Mouse (Mus musculus) heart, embryonic 12.5 days (tissue): ENCODE measurements around the gene Arl5c. TPM values are rescaled to one million over a fixed set of nuclear protein-coding genes. Genes with fewer than 3 reads are reported as not detected.

Experiments
- ATAC-seq: fragments of 200-750 bp; cut with Nextera tagmentation; 2 replicates; pipeline ENCODE4 v1.8.0; 2017; ENCODE audit warnings: moderate TSS enrichment, moderate library complexity; ENCODE audit not compliant: insufficient number of reproducible peaks, low FRiP score
- H3K27ac ChIP-seq: fragments of 300-500 bp; sonication (generic); 2 replicates; pipeline ENCODE4 v1.5.1; 2016; ENCODE audit warnings: mild to moderate bottlenecking, moderate library complexity; ENCODE audit not compliant: poor library complexity, severe bottlenecking
- H3K27me3 ChIP-seq: fragments of 300-500 bp; sonication (generic); replicated peaks from 2 replicates; pipeline ENCODE4 v1.6.1; 2016; ENCODE audit warnings: mild to moderate bottlenecking, moderate library complexity
- H3K36me3 ChIP-seq: fragments of 300-500 bp; sonication (generic); 2 replicates; pipeline ENCODE4 v1.6.1; 2016; ENCODE audit warnings: mild to moderate bottlenecking, moderate library complexity
- H3K4me1 ChIP-seq: fragments of 300-500 bp; sonication (generic); replicated peaks from 2 replicates; pipeline ENCODE4 v1.6.1; 2016; ENCODE audit warnings: mild to moderate bottlenecking
- H3K4me2 ChIP-seq: fragments of 300-500 bp; sonication (generic); 2 replicates; pipeline ENCODE4 v1.6.1; 2016; ENCODE audit warnings: mild to moderate bottlenecking, moderate library complexity
- H3K4me3 ChIP-seq: fragments of 300-500 bp; sonication (generic); 2 replicates; pipeline ENCODE4 v1.5.1; 2016; ENCODE audit warnings: mild to moderate bottlenecking
- H3K9ac ChIP-seq: fragments of 300-500 bp; sonication (generic); 2 replicates; pipeline ENCODE4 v1.6.1; 2016; ENCODE audit warnings: mild to moderate bottlenecking, moderate library complexity
- H3K9me3 ChIP-seq: fragments of 300-500 bp; sonication (generic); replicated peaks from 2 replicates; pipeline ENCODE4 v1.6.1; 2016; ENCODE audit warnings: mild to moderate bottlenecking, moderate library complexity
- WGBS: fragments of 180-500 bp; shearing (Covaris S2); methylation state at CpG from one replicate; pipeline ENCODE4 v1.1.7; 2016; 5-methylcytosine and 5-hydroxymethylcytosine counted together
- polyA plus RNA-seq: library from polyadenylated mRNA; unstranded; fragments of >200 nt; fragmentation: Nextera tagmentation; extraction: Ambion mirVana; gene quantifications from 2 replicates; pipeline ENCODE4 v1.2.1, GENCODE M21; 2016

Gene Arl5c
- 3.4 and 3.9 TPM in 2 replicates for polyA plus RNA-seq

DNA sequence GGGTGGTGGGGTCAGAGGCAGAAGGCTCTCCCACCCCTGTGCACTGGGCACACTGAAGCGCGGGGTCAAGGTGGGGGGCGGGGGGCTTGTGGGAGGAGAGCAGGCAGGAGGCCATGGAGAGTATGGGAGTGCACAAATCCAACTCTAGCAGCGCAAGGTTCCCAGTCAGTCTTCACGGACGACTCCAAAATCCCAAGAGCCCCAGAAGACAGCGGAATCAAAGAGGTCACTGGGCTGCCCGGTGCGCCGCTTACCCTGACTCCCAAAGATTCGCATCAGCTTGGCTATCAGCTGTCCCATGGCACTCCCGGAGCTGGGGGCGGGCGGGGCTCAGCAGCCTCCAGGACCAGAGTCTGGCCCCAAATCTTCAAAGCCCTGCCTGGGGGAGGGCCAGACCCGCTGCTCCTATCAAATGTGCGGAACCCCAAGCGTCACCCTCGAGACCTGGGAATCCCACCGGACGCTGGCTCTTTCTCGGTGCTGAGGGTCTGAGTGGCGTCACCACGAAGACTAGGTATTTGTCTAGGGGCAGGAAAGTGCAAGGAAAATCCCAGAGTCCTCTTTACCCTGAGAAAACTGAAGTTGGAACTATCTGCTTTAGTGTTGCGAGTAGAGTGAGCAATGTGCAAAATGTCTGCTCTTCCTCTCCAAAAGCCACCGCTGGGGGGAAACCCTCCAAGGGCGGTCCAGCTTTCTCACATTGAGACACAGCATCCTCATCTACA lies at the start of gene Arl5c:
TSS of gene Arl5c (minus strand) at position 618 of the 725 bp plus-strand sequence.
- Histone ChIP-seq H3K36me3 (no peaks in the 10 kb centered on the region), H3K4me3 (peak within 1 kb of the TSS; percentile 48), H3K9me3 (no peaks in the 10 kb centered on the region), H3K27ac (no peak within 1 kb of the TSS), H3K4me2 (peak within 1 kb of the TSS; percentile 94), H3K4me1 (peaks cover 12% of the 10 kb centered on the region), H3K27me3 (peaks cover 56% of the 10 kb centered on the region), H3K9ac (peak within 1 kb of the TSS; percentile 66)
- ATAC-seq: 0 out of 2 replicates have a peak, but pooled peaks have one; percentile 33
- WGBS: under 1% methylated on average over 26 of the region's 26 CpGs

GRCm38 (mm10) chr11:98045596-98045995 lies 49.6 kb upstream of the Arl5c start:
- Histone ChIP-seq H3K27me3 (peaks cover 39% of the 10 kb centered on the region), H3K9me3 (no peaks in the 10 kb centered on the region), H3K4me2 (no peak overlapping the region), H3K4me1 (peaks cover 23% of the 10 kb centered on the region), H3K4me3 (no peak overlapping the region), H3K36me3 (no peaks in the 10 kb centered on the region), H3K27ac (no peak overlapping the region), H3K9ac (no peak overlapping the region)
- ATAC-seq: no peak
- 61% methylated on average over 4 of the region's 4 CpGs for WGBS

GRCm38 (mm10) chr11:98044074-98044473 lies 48.1 kb upstream of the Arl5c start:
- ATAC-seq: no peak
- H3K9me3 ChIP-seq: no peaks in the 10 kb centered on the region
- H3K27me3 ChIP-seq: peaks cover 24% of the 10 kb centered on the region
- WGBS: 65% methylated on average over 5 of the region's 5 CpGs
- no peak overlapping the region for H3K4me2 ChIP-seq
- peaks cover 21% of the 10 kb centered on the region for H3K4me1 ChIP-seq
- no peak overlapping the region for H3K4me3 ChIP-seq
- 0 out of 2 replicates have a peak overlapping the region, but pooled peaks have one; percentile 6 for H3K9ac ChIP-seq
- H3K36me3 ChIP-seq: no peaks in the 10 kb centered on the region
- H3K27ac ChIP-seq: no peak overlapping the region

GRCm38 (mm10) chr11:98042741-98043140 lies 46.8 kb upstream of the Arl5c start:
- ATAC-seq: no peak
- H3K27me3 ChIP-seq: peaks cover 13% of the 10 kb centered on the region

DNA sequence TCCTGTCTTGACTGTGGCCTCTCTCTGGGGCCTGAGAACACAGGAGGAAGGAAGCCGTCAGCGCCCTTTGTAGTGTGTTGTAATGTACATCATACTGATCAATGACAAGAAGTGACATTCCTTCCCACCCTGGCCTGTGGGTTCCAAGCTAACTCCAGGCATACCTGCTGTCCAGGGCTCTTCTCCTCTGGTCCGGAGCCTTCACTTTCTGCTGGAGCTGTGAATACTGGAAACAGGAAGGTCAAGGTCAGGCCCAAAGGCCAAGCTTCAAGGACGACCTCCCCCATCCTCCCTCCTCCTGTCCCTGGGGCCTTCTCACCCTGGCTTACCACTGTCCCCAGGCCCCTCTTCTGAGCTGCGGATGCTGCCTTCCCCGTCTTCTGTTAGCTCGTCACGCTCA lies 45.0 kb upstream of the Arl5c start:
- Histone ChIP-seq H3K4me1 (peaks cover 25% of the 10 kb centered on the region), H3K36me3 (no peaks in the 10 kb centered on the region), H3K9me3 (no peaks in the 10 kb centered on the region), H3K4me2 (no peak overlapping the region), H3K9ac (no peak overlapping the region), H3K27ac (no peak overlapping the region), H3K27me3 (peaks cover 27% of the 10 kb centered on the region), H3K4me3 (no peak overlapping the region)
- 65% methylated on average over 8 of the region's 8 CpGs for WGBS
- no peak for ATAC-seq

More at GRCm38 (mm10) chr11:98042741-98043140, 46.8 kb upstream of the Arl5c start:
- H3K9ac ChIP-seq: no peak overlapping the region
- 66% methylated on average over 6 of the region's 6 CpGs for WGBS
- H3K4me1 ChIP-seq: peaks cover 23% of the 10 kb centered on the region
- no peak overlapping the region for H3K27ac ChIP-seq
- H3K4me2 ChIP-seq: no peak overlapping the region
- no peak overlapping the region for H3K4me3 ChIP-seq
- no peaks in the 10 kb centered on the region for H3K36me3 ChIP-seq
- no peaks in the 10 kb centered on the region for H3K9me3 ChIP-seq

- Histone ChIP-seq H3K4me2 (no peak overlapping the region), H3K36me3 (no peaks in the 10 kb centered on the region), H3K9me3 (no peaks in the 10 kb centered on the region), H3K4me3 (no peak overlapping the region), H3K27ac (no peak overlapping the region), H3K9ac (no peak overlapping the region), H3K27me3 (peaks cover 26% of the 10 kb centered on the region), H3K4me1 (peaks cover 26% of the 10 kb centered on the region)
- no peak for ATAC-seq
- 55% methylated on average over 14 of the region's 14 CpGs for WGBS
Measured at GRCm38 (mm10) chr11:98037871-98038270, 41.9 kb upstream of the Arl5c start.

GRCm38 (mm10) chr11:98035977-98036377 lies 40.0 kb upstream of the Arl5c start:
- ATAC-seq: peak; percentile 63

GRCm38 (mm10) chr11:98034840-98035239 lies 38.9 kb upstream of the Arl5c start:
- WGBS: 37% methylated on average over 4 of the region's 4 CpGs
- peaks cover 16% of the 10 kb centered on the region for H3K36me3 ChIP-seq

More at GRCm38 (mm10) chr11:98035977-98036377, 40.0 kb upstream of the Arl5c start:
- Histone ChIP-seq H3K27ac (no peak overlapping the region), H3K4me2 (peak overlapping the region; percentile 86), H3K4me3 (peak overlapping the region; percentile 41), H3K27me3 (peaks cover 26% of the 10 kb centered on the region), H3K9me3 (no peaks in the 10 kb centered on the region), H3K36me3 (peaks cover 4% of the 10 kb centered on the region), H3K9ac (peak overlapping the region; percentile 60), H3K4me1 (peaks cover 30% of the 10 kb centered on the region)
- WGBS: 0% methylated on average over 20 of the region's 27 CpGs

DNA sequence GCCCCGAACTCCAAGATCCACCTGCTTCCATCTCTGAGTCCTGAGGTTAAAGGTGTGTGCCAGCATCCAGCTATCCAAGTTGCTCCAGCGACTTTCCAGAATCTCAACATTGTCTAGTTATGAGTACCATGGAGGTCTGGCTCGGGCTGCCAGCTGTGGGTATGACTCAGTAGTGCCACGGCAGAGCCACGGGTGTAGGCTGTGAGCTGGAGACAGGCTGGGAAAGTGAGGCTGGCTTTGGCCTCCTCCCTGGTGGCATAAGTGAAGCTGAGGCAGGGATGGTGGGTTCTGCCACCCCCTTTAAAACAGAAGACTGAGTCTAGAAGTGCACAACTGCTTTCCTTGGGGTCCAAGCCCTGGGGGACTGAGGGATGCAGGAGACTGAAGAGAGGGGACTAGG lies 38.1 kb upstream of the Arl5c start:
- peaks cover 26% of the 10 kb centered on the region for H3K27me3 ChIP-seq
- H3K4me1 ChIP-seq: peaks cover 27% of the 10 kb centered on the region
- WGBS: 85% methylated on average over 5 of the region's 5 CpGs
- H3K36me3 ChIP-seq: peaks cover 24% of the 10 kb centered on the region
- no peaks in the 10 kb centered on the region for H3K9me3 ChIP-seq
- ATAC-seq: no peak
- no peak overlapping the region for H3K27ac ChIP-seq
- no peak overlapping the region for H3K4me3 ChIP-seq
- no peak overlapping the region for H3K4me2 ChIP-seq
- no peak overlapping the region for H3K9ac ChIP-seq

More at GRCm38 (mm10) chr11:98034840-98035239, 38.9 kb upstream of the Arl5c start:
- H3K9ac ChIP-seq: no peak overlapping the region
- ATAC-seq: no peak
- H3K4me3 ChIP-seq: no peak overlapping the region
- no peak overlapping the region for H3K4me2 ChIP-seq
- H3K27me3 ChIP-seq: peaks cover 26% of the 10 kb centered on the region
- H3K9me3 ChIP-seq: no peaks in the 10 kb centered on the region
- peaks cover 27% of the 10 kb centered on the region for H3K4me1 ChIP-seq
- H3K27ac ChIP-seq: no peak overlapping the region

DNA sequence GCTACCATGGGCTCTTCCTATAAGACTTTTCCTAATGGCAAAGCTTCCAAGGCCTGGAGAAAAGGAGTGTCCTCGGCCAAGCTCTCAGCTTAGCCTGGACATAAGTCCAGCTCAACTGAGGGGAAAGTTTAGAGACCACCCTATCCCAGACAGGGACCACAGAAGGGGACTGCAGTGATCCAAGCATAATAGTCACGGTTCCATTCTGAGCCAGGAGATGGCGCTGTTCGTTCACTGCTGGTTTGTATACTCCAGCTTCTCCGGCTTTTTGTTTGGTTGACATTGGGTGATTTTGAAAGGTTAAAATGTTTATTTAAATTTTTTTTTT lies 35.4 kb upstream of the Arl5c start:
- 3% methylated on average over 5 of the region's 5 CpGs for WGBS

DNA sequence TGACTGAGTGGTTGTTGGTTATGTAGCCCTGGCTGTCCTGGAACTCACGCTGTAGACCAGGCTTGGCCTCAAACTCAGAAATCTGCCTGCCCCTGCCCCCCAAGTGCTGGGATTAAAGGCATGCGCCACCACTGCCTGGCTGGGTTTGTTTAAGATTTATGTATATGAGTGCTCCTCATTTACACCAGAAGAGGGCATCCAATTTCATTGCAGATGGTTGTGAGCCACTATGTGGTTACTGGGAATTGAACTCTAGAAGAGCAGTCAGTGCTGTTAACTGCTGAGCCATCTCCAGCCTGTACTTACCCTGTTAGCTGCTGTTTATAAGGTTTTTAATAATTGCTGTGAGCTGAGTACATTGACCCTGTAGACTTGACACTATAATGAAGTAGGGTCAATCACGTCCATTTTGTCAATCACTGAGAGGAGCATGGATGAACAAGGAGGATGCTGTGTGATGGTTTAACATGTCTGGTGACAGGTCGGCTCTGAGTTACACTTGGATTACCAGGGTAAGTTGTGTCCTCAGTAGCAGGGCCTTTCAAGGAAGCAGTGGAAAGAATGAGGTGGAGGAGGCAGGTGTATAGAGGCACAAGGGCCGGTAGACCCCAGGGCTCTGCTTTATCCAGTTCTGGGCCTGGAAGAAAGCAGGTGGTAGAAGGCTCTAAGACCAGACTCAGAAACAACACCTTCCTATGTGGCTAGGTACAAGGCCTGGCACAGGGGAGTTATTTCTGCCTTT lies 34.9 kb upstream of the Arl5c start:
- no peaks in the 10 kb centered on the region for H3K9me3 ChIP-seq
- no peak for ATAC-seq
- peaks cover 7% of the 10 kb centered on the region; the same call in 1 of the 2 replicates for H3K27me3 ChIP-seq
- no peak overlapping the region for H3K4me3 ChIP-seq
- H3K9ac ChIP-seq: no peak overlapping the region
- H3K4me2 ChIP-seq: no peak overlapping the region
- peak overlapping the region; percentile 3; the same call in 1 of the 2 replicates for H3K27ac ChIP-seq
- 60% methylated on average over 5 of the region's 5 CpGs for WGBS
- peaks cover 26% of the 10 kb centered on the region for H3K4me1 ChIP-seq
- peaks cover 34% of the 10 kb centered on the region for H3K36me3 ChIP-seq

More for the DNA sequence above, 35.4 kb upstream of the Arl5c start:
- Histone ChIP-seq H3K4me3 (no peak overlapping the region), H3K4me2 (no peak overlapping the region), H3K9ac (no peak overlapping the region), H3K27me3 (peaks cover 10% of the 10 kb centered on the region), H3K36me3 (peaks cover 34% of the 10 kb centered on the region), H3K27ac (peak overlapping the region; percentile 3; the same call in 1 of the 2 replicates), H3K4me1 (peaks cover 29% of the 10 kb centered on the region), H3K9me3 (no peaks in the 10 kb centered on the region)
- no peak for ATAC-seq
